Mouse (Mus musculus): ENCODE measurements around the gene Ckap5. TPM values are rescaled to one million over a fixed set of nuclear protein-coding genes. Genes with fewer than 3 reads are reported as not detected.

Gene Ckap5
- polyA plus RNA-seq, 1 experiment from 2014 or later = 139 TPM

DNA sequence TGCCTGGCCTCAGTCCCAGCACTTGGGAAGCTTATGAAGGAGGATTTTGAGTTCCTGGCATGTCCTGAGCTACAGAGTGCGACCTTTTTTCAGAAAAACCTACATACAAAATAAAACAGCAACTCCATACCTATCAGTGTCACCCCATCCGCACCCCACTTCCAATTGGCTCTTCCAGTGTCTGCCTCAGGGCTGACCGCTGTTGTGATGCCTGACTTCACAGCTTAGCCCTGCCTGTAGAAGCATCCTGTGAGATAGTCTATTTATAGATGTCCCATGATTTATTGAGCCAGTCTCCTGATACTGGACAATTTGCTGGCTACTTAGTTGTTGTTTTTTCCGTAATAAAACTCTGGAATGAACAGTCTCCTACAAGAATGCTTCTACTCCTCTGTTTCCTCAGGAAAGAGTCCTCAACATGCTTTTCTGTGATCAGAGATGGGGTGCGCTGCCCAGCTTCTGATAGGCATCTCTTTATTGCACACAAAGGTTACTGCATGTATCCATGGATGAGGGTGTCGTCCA lies 139.9 kb downstream of the Ckap5 start:
- Histone ChIP-seq H3K4me1 (no peaks in the 10 kb centered on the region), H3K36me3 (peaks cover 88% of the 10 kb centered on the region), H3K4me2 (replicated peaks) (no peak overlapping the region), H3K27ac (no peak overlapping the region), H3K9ac (no peak overlapping the region), H3K4me3 (no peak overlapping the region), H3K27me3 (no peaks in the 10 kb centered on the region), H3K9me3 (replicated peaks) (no peaks in the 10 kb centered on the region)
- no peak for ATAC-seq (ENCODE audit: low FRiP score)
- WGBS = 96% methylated on average over 6 of the region's 6 CpGs

DNA sequence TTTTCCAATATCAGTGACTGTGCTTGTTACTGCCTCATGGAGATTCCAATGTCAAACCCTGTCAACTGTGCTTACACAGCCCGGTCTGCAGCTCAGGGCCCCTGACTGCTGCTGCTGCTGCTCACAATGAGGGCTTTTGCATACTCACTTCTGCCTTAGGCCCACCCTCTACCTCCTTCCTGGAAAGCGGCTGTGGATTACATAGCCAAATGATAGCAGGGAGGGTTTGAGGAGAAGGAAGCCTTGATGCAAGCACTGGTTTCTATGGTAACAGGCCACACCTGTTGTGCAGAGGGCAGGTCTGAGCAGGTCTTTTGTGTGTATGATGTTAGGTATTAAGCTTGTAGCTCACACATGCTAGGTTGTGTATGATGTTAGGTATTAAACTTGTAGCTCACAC lies 141.2 kb downstream of the Ckap5 start:
- Histone ChIP-seq H3K9ac (no peak overlapping the region), H3K36me3 (peaks cover 88% of the 10 kb centered on the region), H3K9me3 (replicated peaks) (no peaks in the 10 kb centered on the region), H3K4me2 (replicated peaks) (no peak overlapping the region), H3K27ac (no peak overlapping the region), H3K27me3 (no peaks in the 10 kb centered on the region), H3K4me3 (no peak overlapping the region), H3K4me1 (no peaks in the 10 kb centered on the region)
- 73% methylated on average over 2 of the region's 2 CpGs for WGBS
- no peak for ATAC-seq (ENCODE audit: low FRiP score)

DNA sequence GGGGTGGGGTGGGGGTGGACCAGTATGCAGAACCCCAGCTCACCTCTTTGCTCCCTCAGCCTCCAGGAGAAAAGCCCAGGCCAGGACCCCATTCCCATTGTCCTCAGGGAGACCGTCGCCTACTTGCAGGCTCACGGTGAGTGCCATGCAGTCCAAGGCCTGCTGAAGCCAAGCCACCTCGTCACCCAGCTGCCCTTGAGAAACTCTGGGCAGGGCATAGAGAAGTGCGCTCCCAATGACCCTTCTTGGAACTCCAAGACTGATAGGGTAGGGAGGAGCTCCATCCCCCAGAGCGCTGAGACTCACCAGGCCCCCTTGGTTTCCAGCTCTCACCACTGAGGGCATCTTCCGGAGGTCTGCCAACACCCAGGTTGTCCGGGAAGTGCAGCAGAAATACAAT lies 142.8 kb downstream of the Ckap5 start:
- H3K36me3 ChIP-seq = peaks cover 84% of the 10 kb centered on the region
- no peaks in the 10 kb centered on the region for H3K9me3 ChIP-seq (replicated peaks)
- no peaks in the 10 kb centered on the region for H3K27me3 ChIP-seq
- ATAC-seq (ENCODE audit: low FRiP score) = no peak
- no peak overlapping the region for H3K27ac ChIP-seq
- no peak overlapping the region for H3K4me3 ChIP-seq
- no peak overlapping the region for H3K9ac ChIP-seq
- WGBS = 91% methylated on average over 8 of the region's 8 CpGs
- no peaks in the 10 kb centered on the region for H3K4me1 ChIP-seq
- H3K4me2 ChIP-seq (replicated peaks) = no peak overlapping the region

DNA sequence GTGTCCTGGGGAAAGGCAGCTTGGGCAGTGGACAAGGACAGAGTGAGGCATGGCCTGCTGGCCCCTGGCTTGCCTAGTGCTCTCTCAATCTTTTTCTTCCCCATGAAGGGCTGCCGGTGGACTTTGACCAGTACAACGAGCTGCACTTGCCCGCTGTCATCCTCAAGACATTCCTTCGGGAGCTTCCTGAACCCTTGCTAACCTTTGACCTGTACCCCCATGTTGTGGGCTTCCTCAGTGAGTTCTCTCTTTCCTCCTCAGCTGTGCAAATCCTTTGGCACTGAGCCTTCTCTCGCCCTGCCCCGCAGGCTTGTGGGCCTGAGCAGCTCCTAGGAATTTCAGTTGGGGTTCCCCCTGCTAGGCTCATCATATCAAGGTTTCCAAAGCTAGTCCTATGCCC lies 143.5 kb downstream of the Ckap5 start:
- no peak overlapping the region for H3K9ac ChIP-seq
- no peak overlapping the region for H3K27ac ChIP-seq
- no peaks in the 10 kb centered on the region for H3K9me3 ChIP-seq (replicated peaks)
- no peaks in the 10 kb centered on the region for H3K27me3 ChIP-seq
- no peaks in the 10 kb centered on the region for H3K4me1 ChIP-seq
- H3K4me2 ChIP-seq (replicated peaks) = no peak overlapping the region
- no peak overlapping the region for H3K4me3 ChIP-seq
- 90% methylated on average over 6 of the region's 6 CpGs for WGBS
- ATAC-seq (ENCODE audit: low FRiP score) = no peak
- peaks cover 85% of the 10 kb centered on the region for H3K36me3 ChIP-seq

Other genes with a start within 250 kb of the Ckap5 start
- 104 and 105 TPM in 2 replicates for gene 1110051M20Rik, start 82.1 kb upstream of the Ckap5 start, polyA plus RNA-seq (2016; fragmentation: Nextera tagmentation; extraction: Ambion mirVana)
- gene Lrp4, start 69.3 kb upstream of the Ckap5 start, polyA plus RNA-seq (2016; fragmentation: Nextera tagmentation; extraction: Ambion mirVana) = 5.8 and 6.4 TPM in 2 replicates
- 0.20 and 0.23 TPM in 2 replicates for gene F2, start 109.7 kb downstream of the Ckap5 start, polyA plus RNA-seq (2016; fragmentation: Nextera tagmentation; extraction: Ambion mirVana)
- gene Zfp408, start 123.0 kb downstream of the Ckap5 start, polyA plus RNA-seq (2016; fragmentation: Nextera tagmentation; extraction: Ambion mirVana) = 11.6 and 13.0 TPM in 2 replicates
- 93.6 and 98.3 TPM in 2 replicates for gene Arhgap1, start 123.1 kb downstream of the Ckap5 start, polyA plus RNA-seq (2016; fragmentation: Nextera tagmentation; extraction: Ambion mirVana)
- gene Atg13, start 183.8 kb downstream of the Ckap5 start, polyA plus RNA-seq (2016; fragmentation: Nextera tagmentation; extraction: Ambion mirVana) = 36.1 and 40.3 TPM in 2 replicates
- 20.9 and 25.0 TPM in 2 replicates for gene Harbi1, start 184.1 kb downstream of the Ckap5 start, polyA plus RNA-seq (2016; fragmentation: Nextera tagmentation; extraction: Ambion mirVana)
- 24.8 and 25.0 TPM in 2 replicates for gene Ambra1, start 203.4 kb downstream of the Ckap5 start, polyA plus RNA-seq (2016; fragmentation: Nextera tagmentation; extraction: Ambion mirVana)